Comparison of ENCODE assay signal across 10 mouse cellular contexts in the genomic region with DNA sequence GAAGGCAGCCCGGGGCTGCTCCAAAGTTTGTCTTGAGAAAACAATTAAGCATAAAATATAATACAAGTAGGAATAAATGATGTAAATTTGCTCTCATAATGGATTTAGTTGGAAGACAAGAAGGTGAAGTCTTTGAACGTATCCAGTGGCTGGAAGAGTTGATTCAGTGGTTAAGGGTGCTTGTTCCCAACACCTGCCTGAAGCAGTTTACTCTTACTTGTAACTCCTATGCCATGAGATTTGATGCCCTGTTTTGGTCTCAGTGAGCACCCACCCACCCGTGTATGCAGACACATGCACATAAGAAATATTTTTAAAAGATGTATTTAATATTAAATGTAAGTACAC. TPM values are rescaled to one million over a fixed set of nuclear protein-coding genes. Genes with fewer than 3 reads are reported as not detected.
DNase-seq lines count a peak whose midpoint lies in the region; ATAC-seq and TF ChIP-seq lines count a peak whose summit lies in the region.
"Had no signal": no experiment of that assay in that cellular context is flagged by ENCODE, and none has a peak within 500 bp of the region (broad histone marks: within the 10 kb centered on the region; RNA-seq: fewer than 3 reads in every experiment).

No protein-coding gene starts in this region.

- H3K27ac ChIP-seq in heart, postnatal 0 days (ENCODE audit: low read depth): peak overlapping the region; percentile 51
- H3K27ac ChIP-seq in testis, adult 2 months (ENCODE audit: control insufficient read depth, insufficient read depth, low read depth, low read length): peak overlapping the region; percentile 69; the same call in 1 of the 2 replicates
- H3K27ac ChIP-seq in liver, embryonic 14.5 days: peak overlapping the region; percentile 83

- no peak for ATAC-seq in heart, postnatal 0 days (ENCODE audit: insufficient read depth, low read depth)
- no peak for ATAC-seq in liver, embryonic 14.5 days (ENCODE audit: insufficient read depth)

- H3K27me3 ChIP-seq in heart, postnatal 0 days (ENCODE audit: control insufficient read depth, insufficient read depth, low read length): no peaks in the 10 kb centered on the region
- no peaks in the 10 kb centered on the region for H3K27me3 ChIP-seq in testis, adult 2 months (ENCODE audit: control insufficient read depth, insufficient read depth, low read length)
- H3K27me3 ChIP-seq in liver, embryonic 14.5 days (ENCODE audit: control insufficient read depth, insufficient read depth, low read length): no peaks in the 10 kb centered on the region

- no peak for TF ChIP-seq EP300 in heart, postnatal 0 days (IDR thresholded peaks at IDR 0.05; ENCODE audit: low read depth)
- no peak for TF ChIP-seq EP300 in liver, embryonic 14.5 days (IDR thresholded peaks at IDR 0.05; ENCODE audit: low read depth)

- intact Hi-C loops in heart, postnatal 25 days (cut with DNase I): no loop called here

- H3K4me2 ChIP-seq in heart, postnatal 0 days (ENCODE audit: low read depth, low read length): no peak overlapping the region
- no peak overlapping the region for H3K4me2 ChIP-seq in liver, embryonic 14.5 days (ENCODE audit: low read depth)

- TF ChIP-seq POLR2A in testis, adult 2 months (IDR thresholded peaks at IDR 0.05; ENCODE audit: control insufficient read depth, low read depth, low read length): no peak

- no peak overlapping the region for H3K9ac ChIP-seq in heart, postnatal 0 days (replicated peaks; ENCODE audit: low read depth, low read length)
- no peak overlapping the region for H3K9ac ChIP-seq in liver, embryonic 14.5 days (replicated peaks)

- 11% methylated on average over 3 of the region's 3 CpGs for WGBS in heart, postnatal 0 days
- 6% methylated on average over 3 of the region's 3 CpGs for WGBS in liver, embryonic 14.5 days (ENCODE audit: insufficient replicate concordance)

- H3K4me1 ChIP-seq in heart, postnatal 0 days (ENCODE audit: control insufficient read depth, insufficient read depth): peaks cover 3% of the 10 kb centered on the region; the same call in 1 of the 2 replicates
- peaks cover 9% of the 10 kb centered on the region for H3K4me1 ChIP-seq in testis, adult 2 months (ENCODE audit: control insufficient read depth, insufficient read depth, low read length)
- peaks cover 3 to 9% of the 10 kb centered on the region in 2 experiments; a peak in 3 of 4 replicates for H3K4me1 ChIP-seq in liver, embryonic 14.5 days (replicated peaks; ENCODE audit: control insufficient read depth in 2 of 2, insufficient read depth in 2 of 2, low read length in 1 of 2)

- TF ChIP-seq CTCF in heart, postnatal 0 days (IDR thresholded peaks at IDR 0.05; ENCODE audit: low read depth): no peak
- TF ChIP-seq CTCF in testis, adult 2 months (IDR thresholded peaks at IDR 0.05; ENCODE audit: control insufficient read depth, insufficient read depth, insufficient replicate concordance, low read depth, low read length): no peak
- no peak for TF ChIP-seq CTCF in liver, embryonic 14.5 days (IDR thresholded peaks at IDR 0.05; ENCODE audit: low read depth)

- DNase-seq in heart, postnatal 0 days (ENCODE audit: low spot score): no peak
- no peak for DNase-seq in heart, postnatal 25 days (ENCODE audit: low spot score)
- no peak for DNase-seq in testis, postnatal 10 days (ENCODE audit: low spot score)
- DNase-seq in liver, embryonic 14.5 days (ENCODE audit: low read depth in 3 of 3, low spot score in 3 of 3): no peak
- DNase-seq in B cell, adult 2 months: no peak
- DNase-seq in cerebellum, adult 9-11 months: no peak
- no peak for DNase-seq in left cerebral cortex, adult 9 months (ENCODE audit: low spot score in 2 of 2)

- no peaks in the 10 kb centered on the region for H3K36me3 ChIP-seq in heart, postnatal 0 days (replicated peaks; ENCODE audit: control insufficient read depth, insufficient read depth, low read length)
- H3K36me3 ChIP-seq in testis, adult 2 months (ENCODE audit: control insufficient read depth, insufficient read depth, low read length): no peaks in the 10 kb centered on the region
- H3K36me3 ChIP-seq in liver, embryonic 14.5 days (replicated peaks; ENCODE audit: control insufficient read depth, insufficient read depth, low read depth): no peaks in the 10 kb centered on the region
- H3K36me3 ChIP-seq: G1E had no signal

- H3K9me3 ChIP-seq in heart, postnatal 0 days (replicated peaks; ENCODE audit: control insufficient read depth, low read length): no peaks in the 10 kb centered on the region
- no peaks in the 10 kb centered on the region for H3K9me3 ChIP-seq in liver, embryonic 14.5 days (ENCODE audit: control insufficient read depth, low read length)
- H3K9me3 ChIP-seq: G1E had no signal

- no peak overlapping the region for H3K4me3 ChIP-seq in heart, postnatal 0 days (ENCODE audit: low read depth, low read length)
- peak overlapping the region; percentile 6; the same call in 1 of the 2 replicates for H3K4me3 ChIP-seq in testis, adult 2 months (ENCODE audit: control insufficient read depth, low read depth, low read length)
- no peak overlapping the region for H3K4me3 ChIP-seq in liver, embryonic 14.5 days (ENCODE audit: insufficient read depth in 1 of 2, low read depth in 2 of 2, low read length in 2 of 2)
- H3K4me3 ChIP-seq: erythroblast, embryonic 14.5 days had no signal

RNA-seq across cellular contexts. Expression of a gene that starts 44.3 kb away (rescaled TPM):
- total RNA-seq in heart, postnatal 0 days (2014; rRNA removed; ENCODE audit: low replicate concordance): 0.04 and 0.46 TPM in 2 replicates
- polyA plus RNA-seq in heart, postnatal 0 days (2015; fragmentation: Nextera tagmentation; extraction: Ambion mirVana): 0.22 TPM in 1 of 2 replicates, not detected in the other
- total RNA-seq in heart, postnatal 25 days (2021): under 1 TPM; 0.36 to 0.47 TPM
- 26.0 and 28.4 TPM in 2 replicates for polyA plus RNA-seq in testis, adult 2 months (2012; rRNA removed)
- polyA plus RNA-seq in liver, embryonic 14.5 days (2012; rRNA removed): 0.01 and 0.06 TPM in 2 replicates
- not detected in 2 replicates for polyA plus RNA-seq in liver, embryonic 14.5 days (2014; fragmentation: Nextera tagmentation; extraction: Ambion mirVana)
- polyA plus RNA-seq: erythroblast, embryonic 14.5 days; G1E had no signal

RNA-seq across cellular contexts. Expression of a gene that starts 44.4 kb away (rescaled TPM):
- total RNA-seq in heart, postnatal 0 days (2014; rRNA removed; ENCODE audit: low replicate concordance): 3.7 and 6.9 TPM in 2 replicates
- 4.7 and 5.2 TPM in 2 replicates for polyA plus RNA-seq in heart, postnatal 0 days (2015; fragmentation: Nextera tagmentation; extraction: Ambion mirVana)
- 1 to 10 TPM; 1.6 to 1.7 TPM for total RNA-seq in heart, postnatal 25 days (2021)
- polyA plus RNA-seq in testis, adult 2 months (2012; rRNA removed): 14.2 and 16.4 TPM in 2 replicates
- polyA plus RNA-seq in liver, embryonic 14.5 days (2012; rRNA removed): 2.0 and 4.0 TPM in 2 replicates
- 4.3 and 4.4 TPM in 2 replicates for polyA plus RNA-seq in liver, embryonic 14.5 days (2014; fragmentation: Nextera tagmentation; extraction: Ambion mirVana)

Comparison
In these comparisons a context has a peak if more than half of its experiments do, and no peak if none do; other contexts are left out.
1. RNA of a gene that starts 44.3 kb away (polyA plus RNA-seq): 26.0 to 28.4 TPM in testis, adult 2 months; 0.22 TPM in heart, postnatal 0 days and 0.01 to 0.06 TPM in liver, embryonic 14.5 days; every median in the first group is over 10 times any median in the second.
2. Peak in every context shown above with its lines, with median percentiles within 50 percentile points of each other: H3K27ac ChIP-seq.